ENCODE assay signal across 27 mouse cellular contexts in the genomic region with DNA sequence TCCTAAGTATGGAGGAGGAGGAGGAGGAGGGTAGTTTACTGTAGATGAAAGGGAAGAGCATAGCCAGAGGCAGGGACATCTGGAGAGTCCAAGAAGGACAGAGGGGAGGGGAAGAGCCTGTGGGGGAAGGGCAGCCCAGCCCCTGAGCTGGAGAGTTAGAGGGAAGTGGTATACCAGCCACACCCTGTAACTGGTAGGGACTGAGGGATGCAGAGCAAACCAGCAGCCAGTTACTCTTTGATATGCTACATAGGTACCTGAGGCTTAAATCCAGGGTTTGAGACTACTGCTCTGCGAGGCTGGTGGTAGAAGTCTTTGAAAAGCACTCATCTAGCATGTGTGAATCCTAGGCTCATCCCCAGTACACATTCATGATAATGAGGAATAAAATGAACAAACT. TPM values are rescaled to one million over a fixed set of nuclear protein-coding genes. Genes with fewer than 3 reads are reported as not detected.
DNase-seq lines count a peak whose midpoint lies in the region; ATAC-seq and TF ChIP-seq lines count a peak whose summit lies in the region.
"Had no signal": no experiment of that assay in that cellular context is flagged by ENCODE, and none has a peak within 500 bp of the region (broad histone marks: within the 10 kb centered on the region; RNA-seq: fewer than 3 reads in every experiment).

No protein-coding gene starts in this region.

- TF ChIP-seq EP300 in MEL (IDR thresholded peaks at IDR 0.05; ENCODE audit: low read depth in 1 of 2, low read length in 2 of 2): peak in 1 of 2 experiments; percentile 23; a peak in 1 of 4 replicates

- H3K27me3 ChIP-seq in MEL (ENCODE audit: control insufficient read depth in 1 of 2, insufficient read depth in 2 of 2, low read length in 2 of 2): no peaks in the 10 kb centered on the region
- H3K27me3 ChIP-seq in heart, embryonic 12.5 days (replicated peaks): no peaks in the 10 kb centered on the region
- H3K27me3 ChIP-seq: embryonic facial prominence, embryonic 12.5 days; embryonic facial prominence, embryonic 15.5 days; heart, embryonic 15.5 days; hindbrain, embryonic 13.5 days; intestine, embryonic 15.5 days; Patski had no signal

- no peak for TF ChIP-seq RAD21 in MEL (IDR thresholded peaks at IDR 0.05; ENCODE audit: low read depth, low read length)

- H3K4me2 ChIP-seq in heart, embryonic 12.5 days: no peak overlapping the region
- H3K4me2 ChIP-seq: embryonic facial prominence, embryonic 12.5 days; embryonic facial prominence, embryonic 15.5 days; heart, embryonic 15.5 days; hindbrain, embryonic 13.5 days; intestine, embryonic 15.5 days had no signal

- TF ChIP-seq POLR2A in MEL (IDR thresholded peaks at IDR 0.05; ENCODE audit: control insufficient read depth in 1 of 2, insufficient read depth in 1 of 2, low read depth in 1 of 2, low read length in 2 of 2, poor library complexity in 1 of 2): no peak

- 0 out of 4 replicates have a peak, but pooled peaks cover 0 to 2% of the 10 kb centered on the region in 2 experiments for H3K36me3 ChIP-seq in MEL (ENCODE audit: control insufficient read depth in 1 of 2, insufficient read depth in 2 of 2, low read length in 2 of 2)
- H3K36me3 ChIP-seq in heart, embryonic 12.5 days: no peaks in the 10 kb centered on the region
- H3K36me3 ChIP-seq: embryonic facial prominence, embryonic 12.5 days; embryonic facial prominence, embryonic 15.5 days; heart, embryonic 10.5 days; heart, embryonic 15.5 days; hindbrain, embryonic 10.5 days; intestine, embryonic 15.5 days had no signal

- peak; percentile 51 for ATAC-seq in megakaryocyte, adult 5-6 weeks (ENCODE audit: poor library complexity, severe bottlenecking)
- ATAC-seq in heart, embryonic 12.5 days (ENCODE audit: insufficient number of reproducible peaks, low FRiP score): no peak
- ATAC-seq: forebrain, embryonic 14.5 days; forebrain, postnatal 0 days; hindbrain, embryonic 16.5 days; intestine, embryonic 15.5 days; Patski had no signal

- no peak overlapping the region for H3K9ac ChIP-seq in MEL (ENCODE audit: control insufficient read depth, low read depth, low read length, poor library complexity, severe bottlenecking)
- H3K9ac ChIP-seq in heart, embryonic 12.5 days: no peak overlapping the region
- H3K9ac ChIP-seq: embryonic facial prominence, embryonic 12.5 days; embryonic facial prominence, embryonic 15.5 days; forebrain, postnatal 0 days; heart, embryonic 15.5 days; hindbrain, embryonic 13.5 days; intestine, embryonic 15.5 days had no signal

- no peak overlapping the region for H3K27ac ChIP-seq in MEL (ENCODE audit: control insufficient read depth, low read depth, low read length)
- H3K27ac ChIP-seq in heart, embryonic 12.5 days (ENCODE audit: poor library complexity, severe bottlenecking): no peak overlapping the region
- H3K27ac ChIP-seq: embryonic facial prominence, embryonic 12.5 days; embryonic facial prominence, embryonic 15.5 days; heart, adult 2 months; heart, embryonic 10.5 days; heart, embryonic 15.5 days; hindbrain, embryonic 10.5 days; hindbrain, embryonic 13.5 days; intestine, embryonic 15.5 days had no signal

- H3K9me3 ChIP-seq in MEL (replicated peaks; ENCODE audit: insufficient read depth, low read length): no peaks in the 10 kb centered on the region
- H3K9me3 ChIP-seq in heart, embryonic 12.5 days (replicated peaks): 0 out of 2 replicates have a peak, but pooled peaks cover 4% of the 10 kb centered on the region
- H3K9me3 ChIP-seq: embryonic facial prominence, embryonic 12.5 days; embryonic facial prominence, embryonic 15.5 days; heart, embryonic 10.5 days; heart, embryonic 15.5 days; hindbrain, embryonic 13.5 days; intestine, embryonic 15.5 days had no signal

- peak; percentile 3 for DNase-seq in adrenal gland, postnatal 14 days
- no peak for DNase-seq in adrenal gland, adult 8-10 months
- DNase-seq in testis, postnatal 10 days (ENCODE audit: low spot score): peak; percentile 33
- no peak for DNase-seq in testis, postnatal 14 days (ENCODE audit: low spot score)
- peak; percentile 56 for DNase-seq in MEL (ENCODE audit: low read depth, low spot score)
- no peak for DNase-seq in frontal cortex, adult 2 months (ENCODE audit: extremely low spot score in 1 of 2, low spot score in 1 of 2)
- DNase-seq: adrenal gland, postnatal 25 days; cerebellum, adult 11-12 months; cerebellum, adult 8-10 months; cerebellum, postnatal 14 days; forebrain, postnatal 0 days; gastrocnemius, postnatal 25 days; heart, adult 2 months; heart, postnatal 10 days; heart, postnatal 36 days had no signal

- H3K4me1 ChIP-seq in MEL (ENCODE audit: control insufficient read depth in 1 of 2, insufficient read depth in 2 of 2, low read length in 2 of 2): peaks cover 5 to 7% of the 10 kb centered on the region in 2 experiments; a peak in 2 of 4 replicates
- no peaks in the 10 kb centered on the region for H3K4me1 ChIP-seq in heart, embryonic 12.5 days (replicated peaks)
- H3K4me1 ChIP-seq: embryonic facial prominence, embryonic 12.5 days; embryonic facial prominence, embryonic 15.5 days; heart, embryonic 10.5 days; heart, embryonic 15.5 days; hindbrain, embryonic 10.5 days; hindbrain, embryonic 13.5 days; intestine, embryonic 15.5 days had no signal

- TF ChIP-seq CTCF in MEL (IDR thresholded peaks at IDR 0.05 in 2 of 3, conservative IDR thresholded peaks at IDR 0.05 in 1 of 3; ENCODE audit: control insufficient read depth in 1 of 3, insufficient read depth in 1 of 3, low read depth in 2 of 3, low read length in 3 of 3, poor library complexity in 1 of 3, severe bottlenecking in 1 of 3): no peak

- H3K4me3 ChIP-seq in MEL (ENCODE audit: control insufficient read depth in 1 of 2, insufficient read depth in 1 of 2, low read depth in 2 of 2, low read length in 2 of 2): no peak overlapping the region
- H3K4me3 ChIP-seq in heart, embryonic 12.5 days: no peak overlapping the region
- H3K4me3 ChIP-seq: embryonic facial prominence, embryonic 12.5 days; embryonic facial prominence, embryonic 15.5 days; heart, adult 2 months; heart, embryonic 10.5 days; heart, embryonic 15.5 days; hindbrain, embryonic 10.5 days; hindbrain, embryonic 13.5 days; intestine, embryonic 15.5 days had no signal

- 56% methylated on average over 1 of the region's 1 CpGs for WGBS in heart, embryonic 12.5 days

- H3K79me2 ChIP-seq in MEL (ENCODE audit: control insufficient read depth, insufficient read depth, low read length, poor library complexity): no peaks in the 10 kb centered on the region

TF ChIP-seq in MEL, 35 proteins besides CTCF, POLR2A, EP300 and RAD21:
- TF ChIP-seq MAFK (IDR thresholded peaks at IDR 0.05; ENCODE audit: borderline replicate concordance, low read depth, low read length) (no peak), ZC3H11A (IDR thresholded peaks at IDR 0.05; ENCODE audit: low read depth, low read length) (no peak), ZMIZ1 (IDR thresholded peaks at IDR 0.05; ENCODE audit: low read depth, low read length) (no peak), RCOR1 (IDR thresholded peaks at IDR 0.05; ENCODE audit: low read depth, low read length) (no peak), MYC (IDR thresholded peaks at IDR 0.05; ENCODE audit: low read depth, low read length) (no peak), NRF1 (IDR thresholded peaks at IDR 0.05; ENCODE audit: insufficient read depth, low read depth, low read length, poor library complexity, severe bottlenecking) (no peak), JUND (IDR thresholded peaks at IDR 0.05; ENCODE audit: low read depth, low read length) (no peak), MXI1 (IDR thresholded peaks at IDR 0.05; ENCODE audit: low read depth, low read length) (no peak), USF1 (IDR thresholded peaks at IDR 0.05; ENCODE audit: low read depth, low read length) (no peak), MEF2A (IDR thresholded peaks at IDR 0.05; ENCODE audit: extremely low read depth, insufficient replicate concordance, low read depth, low read length, poor library complexity, severe bottlenecking) (no peak)

RNA-seq across cellular contexts. Expression of a gene that starts 7.6 kb away (rescaled TPM):
- 5.7 and 6.4 TPM in 2 replicates for total RNA-seq in adrenal gland, postnatal 14 days (2021)
- 1 to 10 TPM; 5.1 to 7.0 (median 6.1) TPM for total RNA-seq in adrenal gland, adult 8-10 months (2022)
- 31.4 and 37.9 TPM in 2 replicates for total RNA-seq in MEL (2012; rRNA removed)
- polyA plus RNA-seq in MEL (2012; ENCODE audit: insufficient read depth in 1 of 2, insufficient read length in 2 of 2, low read depth in 1 of 2, low replicate concordance in 2 of 2, missing spikeins in 1 of 2): 10 to 100 TPM in 1 of 2 experiments, not detected in 1; 47.8 TPM
- total RNA-seq in megakaryocyte, adult 5-6 weeks (2015): 1.7 and 4.6 TPM in 2 replicates
- total RNA-seq in megakaryocyte, adult 5-6 weeks (2017): 0.20 and 3.5 TPM in 2 replicates
- 7.8 and 8.0 TPM in 2 replicates for polyA plus RNA-seq in heart, embryonic 12.5 days (2016; fragmentation: Nextera tagmentation; extraction: Ambion mirVana)
- 8.1 and 8.7 TPM in 2 replicates for polyA plus RNA-seq in frontal cortex, adult 2 months (2012; rRNA removed)

RNA-seq across cellular contexts. Expression of a gene that starts 7.8 kb away (rescaled TPM):
- 4.4 and 5.8 TPM in 2 replicates for total RNA-seq in adrenal gland, postnatal 14 days (2021)
- 1 to 10 TPM; 4.9 to 8.2 (median 5.1) TPM for total RNA-seq in adrenal gland, adult 8-10 months (2022)
- total RNA-seq in MEL (2012; rRNA removed): 5.5 and 5.9 TPM in 2 replicates
- 10 to 100 TPM in 1 of 2 experiments, not detected in 1; 13.3 TPM for polyA plus RNA-seq in MEL (2012; ENCODE audit: insufficient read depth in 1 of 2, insufficient read length in 2 of 2, low read depth in 1 of 2, low replicate concordance in 2 of 2, missing spikeins in 1 of 2)
- total RNA-seq in megakaryocyte, adult 5-6 weeks (2015): 2.4 and 2.5 TPM in 2 replicates
- 0.29 and 3.5 TPM in 2 replicates for total RNA-seq in megakaryocyte, adult 5-6 weeks (2017)
- polyA plus RNA-seq in heart, embryonic 12.5 days (2016; fragmentation: Nextera tagmentation; extraction: Ambion mirVana): 1.1 TPM in 2 replicates
- polyA plus RNA-seq in frontal cortex, adult 2 months (2012; rRNA removed): 4.2 and 4.6 TPM in 2 replicates

Comparison
In these comparisons a context has a peak if more than half of its experiments do, and no peak if none do; other contexts are left out.
1. DNase-seq: peak in adrenal gland, postnatal 14 days (single experiment), testis, postnatal 10 days (single experiment) and MEL (single experiment); none in adrenal gland, adult 8-10 months (single experiment), testis, postnatal 14 days (single experiment) and frontal cortex, adult 2 months (0 of 2).